Mouse (Mus musculus) liver, embryonic 13.5 days (tissue): Measurements from ENCODE around the gene Wif1. TPM values are rescaled to one million over a fixed set of nuclear protein-coding genes. Genes with fewer than 3 reads are reported as not detected.

Experiments used
- ATAC-seq: fragments of 200-750 bp; cut with Nextera tagmentation; 2 replicates; pipeline ENCODE4 v1.8.0; 2017; ENCODE audit warnings: low read depth, mild to moderate bottlenecking, moderate number of reproducible peaks, moderate library complexity
- DNase-seq: peaks from one replicate; pipeline ENCODE4 v3.0.0; 2022
- H3K27ac ChIP-seq: fragments of 300-500 bp; sonication (generic); 2 replicates; pipeline ENCODE4 v1.5.1; 2015; ENCODE audit warnings: moderate library complexity, mild to moderate bottlenecking, inconsistent platforms
- H3K27me3 ChIP-seq: fragments of 300-500 bp; sonication (generic); 2 replicates; pipeline ENCODE4 v1.6.1; 2015; ENCODE audit warnings: mild to moderate bottlenecking, inconsistent platforms
- H3K36me3 ChIP-seq: fragments of 300-500 bp; sonication (generic); 2 replicates; pipeline ENCODE4 v1.6.1; 2015; ENCODE audit warnings: mild to moderate bottlenecking, inconsistent platforms
- H3K4me1 ChIP-seq: fragments of 300-500 bp; sonication (generic); replicated peaks from 2 replicates; pipeline ENCODE4 v1.6.1; 2015; ENCODE audit warnings: inconsistent platforms
- H3K4me2 ChIP-seq: fragments of 300-500 bp; sonication (generic); 2 replicates; pipeline ENCODE4 v1.6.1; 2015; ENCODE audit warnings: inconsistent platforms, mild to moderate bottlenecking, moderate library complexity
- H3K4me3 ChIP-seq: fragments of 300-500 bp; sonication (generic); replicated peaks from 2 replicates; pipeline ENCODE4 v1.5.1; 2015; ENCODE audit warnings: mild to moderate bottlenecking, inconsistent platforms
- H3K9ac ChIP-seq: fragments of 300-500 bp; sonication (generic); 2 replicates; pipeline ENCODE4 v1.6.1; 2015; ENCODE audit warnings: mild to moderate bottlenecking, inconsistent platforms
- H3K9me3 ChIP-seq: fragments of 300-500 bp; sonication (generic); replicated peaks from 2 replicates; pipeline ENCODE4 v1.6.1; 2016; ENCODE audit warnings: inconsistent platforms
- WGBS: fragments of 180-500 bp; shearing (Covaris S2); methylation state at CpG from one replicate; pipeline ENCODE4 v1.1.7; 2015; ENCODE audit not compliant: insufficient replicate concordance; 5-methylcytosine and 5-hydroxymethylcytosine counted together
- polyA plus RNA-seq: library from polyadenylated mRNA; unstranded; fragments of >200 nt; fragmentation: Nextera tagmentation; extraction: Ambion mirVana; gene quantifications from 2 replicates; pipeline ENCODE4 v1.2.1, GENCODE M21; 2015

The Wif1 gene
- polyA plus RNA-seq, 1 experiment from 2014 or later: 1.1 TPM

DNA sequence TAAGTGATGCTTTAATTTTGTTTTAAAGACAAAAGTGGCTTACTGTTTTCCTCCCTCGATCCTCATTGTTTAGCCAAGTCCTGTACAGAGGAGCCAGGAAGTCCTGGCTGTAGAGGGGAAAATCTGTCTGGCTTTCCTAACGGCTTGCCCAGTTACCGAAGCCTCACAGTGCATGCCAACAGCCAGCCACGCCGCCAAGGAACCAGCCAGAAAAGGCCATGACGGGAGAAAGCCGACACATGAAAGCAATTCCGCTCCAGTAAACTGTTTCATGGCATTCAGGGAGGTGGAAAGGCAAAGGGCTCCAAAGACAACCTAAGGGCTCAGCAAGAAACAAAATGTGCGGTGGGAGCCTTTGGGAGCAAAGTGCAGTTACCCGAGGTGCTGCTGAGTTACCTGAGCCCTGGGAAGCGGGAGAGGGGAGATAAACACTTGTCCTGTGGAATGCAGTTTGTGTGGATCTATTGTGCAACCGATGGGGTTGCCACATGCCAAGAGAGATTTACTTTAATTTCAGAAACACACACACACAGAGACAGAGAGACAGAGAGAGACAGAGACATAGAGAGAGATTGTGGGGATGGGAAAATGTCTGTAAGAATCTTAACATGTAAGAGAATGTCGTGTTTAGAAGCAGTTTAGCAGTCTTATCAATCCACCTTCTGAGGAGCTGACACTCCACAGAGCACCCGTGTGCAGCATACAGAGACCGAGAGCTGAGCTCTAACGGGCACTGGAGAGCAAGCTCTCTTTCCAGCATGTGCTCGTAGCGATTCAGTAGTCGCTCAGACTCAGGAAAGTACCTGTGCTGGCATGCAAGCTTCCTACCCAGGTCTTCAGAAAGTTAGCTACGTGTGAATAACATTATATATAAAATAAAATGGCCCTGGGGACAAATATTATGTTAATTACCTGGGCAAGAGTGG, 95.5 kb downstream of the Wif1 start:
- WGBS: 62% methylated on average over 20 of the region's 20 CpGs
- Histone ChIP-seq H3K9ac (no peak overlapping the region), H3K27me3 (no peaks in the 10 kb centered on the region), H3K4me3 (no peak overlapping the region), H3K9me3 (no peaks in the 10 kb centered on the region), H3K27ac (no peak overlapping the region), H3K4me2 (no peak overlapping the region), H3K36me3 (no peaks in the 10 kb centered on the region), H3K4me1 (no peaks in the 10 kb centered on the region)
- ATAC-seq: no peak
- DNase-seq: no peak

Other genes starting within 250 kb of the Wif1 start
- gene Msrb3, start 134.9 kb upstream of the Wif1 start, polyA plus RNA-seq: 0.82 and 1.7 TPM in 2 replicates
- 1.1 and 1.2 TPM in 2 replicates for gene Lemd3, start 54.6 kb upstream of the Wif1 start, polyA plus RNA-seq